Mouse (Mus musculus) left cerebral cortex, postnatal 4 days (tissue): ENCODE measurements at regions not wholly inside any gene's neighbourhood (a gene's known extent, or its start where the extent isn't known, plus 50 kb on each side); places are given as distances from the start of the nearest gene placed in this dataset.
A peak's percentile ranks its signal among the peaks of the same experiment; 100 is the strongest.

Experiments used
- DNase-seq: peaks from one replicate; pipeline ENCODE4 v3.0.0-alpha.2; 2022
- intact Hi-C: fragments of 180-260 bp; cut with DNase I; formaldehyde crosslinking; loops from one replicate; pipeline ENCODE4 v1.15.1; 2025

DNA sequence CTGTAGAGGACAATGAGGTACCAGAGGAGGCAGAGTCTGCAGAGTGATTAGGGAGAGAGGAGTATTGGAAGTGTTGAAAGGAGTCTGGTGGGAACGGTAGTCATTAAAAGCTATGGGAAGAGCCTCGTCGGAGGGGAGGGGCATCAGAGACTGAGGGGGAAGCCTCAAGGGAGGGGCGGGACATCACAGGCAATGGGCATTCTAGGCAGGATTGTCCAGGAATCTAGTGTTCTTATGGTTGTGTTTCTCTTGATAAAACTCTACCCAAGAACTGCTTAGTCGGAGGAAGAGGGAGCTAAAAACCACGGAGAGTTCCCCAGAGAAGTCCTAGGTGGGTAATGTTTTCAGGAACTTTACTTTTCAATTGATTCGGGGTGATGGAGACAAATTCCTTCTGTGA, 90.2 kb downstream of the Sec23ip start:
- no peak for DNase-seq
- intact Hi-C loops = no loop called here

DNA sequence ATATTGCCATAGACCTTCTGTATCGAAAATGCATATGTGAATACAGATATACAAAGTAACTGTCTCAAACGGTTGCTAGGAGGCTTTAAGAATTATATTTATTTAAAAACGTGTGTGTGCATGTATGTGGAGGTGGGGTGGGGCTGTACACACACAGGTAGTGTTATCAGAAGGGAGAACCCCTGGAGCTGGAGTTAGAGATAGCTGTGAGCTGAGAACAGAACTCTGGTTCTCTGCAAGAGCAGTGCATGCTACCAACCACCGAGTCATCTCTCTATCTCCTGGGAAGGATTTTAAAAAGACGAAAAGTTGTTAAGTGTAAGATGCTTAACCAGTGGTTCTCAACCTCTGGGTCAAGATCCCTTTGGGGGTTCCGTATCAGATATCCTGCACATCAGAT, 91.7 kb downstream of the Sec23ip start:
- intact Hi-C loops = no loop called here

DNA sequence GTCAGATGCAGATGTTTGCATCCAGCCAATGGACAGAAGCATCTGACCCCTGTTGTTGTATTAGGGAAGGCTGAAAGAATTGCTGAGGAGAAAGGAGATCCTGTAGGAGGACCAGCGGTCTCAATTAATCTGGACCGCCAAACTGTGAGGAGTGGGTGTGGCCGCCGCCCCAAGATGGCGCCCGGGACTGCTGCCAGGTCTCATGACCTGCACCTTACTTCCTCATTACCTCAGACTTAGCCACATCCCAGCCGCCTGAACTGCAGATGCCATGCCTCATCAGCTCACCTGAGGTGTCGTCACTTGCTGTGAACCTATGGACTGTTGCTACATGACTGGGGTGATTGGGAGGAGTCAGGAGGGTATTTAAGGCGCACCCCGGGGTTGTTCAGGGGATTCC, 97.8 kb downstream of the Sec23ip start:
- DNase-seq = no peak
- intact Hi-C loops = no loop called here

More for the DNA sequence above, 91.7 kb downstream of the Sec23ip start:
- DNase-seq = no peak

DNA sequence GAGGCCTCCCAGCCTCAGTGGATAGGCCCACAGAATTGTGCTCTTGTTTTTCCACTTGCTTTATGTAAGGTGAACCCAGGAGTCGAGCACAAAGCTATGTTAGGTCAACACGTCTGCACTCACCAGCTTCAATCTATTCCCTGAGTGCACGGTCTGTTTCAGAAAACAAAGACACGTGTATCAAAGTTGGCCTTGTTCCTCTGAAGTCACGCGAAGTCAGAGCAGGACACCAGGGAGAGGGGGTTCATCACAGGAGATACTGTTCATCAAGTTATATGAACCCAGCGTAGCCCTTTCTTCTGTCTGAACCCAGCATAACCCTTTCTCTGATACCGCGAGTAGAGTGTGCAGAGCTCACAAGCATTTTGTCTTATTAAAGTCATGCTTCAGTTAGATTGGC, 98.8 kb downstream of the Sec23ip start:
- intact Hi-C loops = no loop called here
- no peak for DNase-seq

DNA sequence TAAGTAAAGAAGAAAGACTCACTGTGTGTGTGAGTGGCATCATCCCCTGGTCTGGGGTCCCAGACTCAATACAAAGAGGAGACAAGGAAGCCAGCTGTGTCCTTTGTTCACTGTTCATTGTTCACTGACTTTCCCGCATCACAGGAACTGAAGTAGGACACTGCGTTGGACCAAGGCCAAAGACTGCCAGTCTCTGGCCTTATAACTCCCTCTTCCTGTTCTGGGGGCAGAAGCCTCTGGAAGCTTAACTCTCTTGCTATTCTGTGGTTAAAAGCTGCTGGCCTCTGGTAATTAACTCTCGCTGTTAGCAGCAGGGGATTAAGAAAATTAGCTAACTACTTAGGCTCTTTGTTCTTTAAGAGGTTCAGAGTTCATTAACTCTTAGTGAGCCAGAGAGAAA, 104.5 kb downstream of the Sec23ip start:
- intact Hi-C loops = no loop called here
- DNase-seq = peak; percentile 10

DNA sequence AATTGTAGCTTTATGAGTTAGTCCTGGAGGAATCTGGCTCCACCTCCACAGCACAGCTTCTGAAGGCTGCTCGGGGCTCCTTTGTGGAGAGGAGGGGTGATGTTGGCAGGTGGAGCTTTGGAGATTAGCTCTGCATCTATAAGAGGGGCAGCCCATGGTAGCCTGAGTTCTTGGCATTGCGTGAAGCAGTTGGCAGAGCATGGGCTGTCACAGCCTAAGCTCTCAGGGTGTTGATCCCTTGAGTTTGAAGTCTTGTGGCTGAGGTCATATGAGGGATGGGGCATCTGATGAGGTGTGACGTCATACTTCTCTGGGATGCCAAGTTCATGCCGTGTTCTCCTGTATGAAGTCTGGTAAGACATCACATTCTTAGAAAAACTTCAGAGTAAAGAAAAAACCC, 109.5 kb downstream of the Sec23ip start:
- intact Hi-C loops = no loop called here

DNA sequence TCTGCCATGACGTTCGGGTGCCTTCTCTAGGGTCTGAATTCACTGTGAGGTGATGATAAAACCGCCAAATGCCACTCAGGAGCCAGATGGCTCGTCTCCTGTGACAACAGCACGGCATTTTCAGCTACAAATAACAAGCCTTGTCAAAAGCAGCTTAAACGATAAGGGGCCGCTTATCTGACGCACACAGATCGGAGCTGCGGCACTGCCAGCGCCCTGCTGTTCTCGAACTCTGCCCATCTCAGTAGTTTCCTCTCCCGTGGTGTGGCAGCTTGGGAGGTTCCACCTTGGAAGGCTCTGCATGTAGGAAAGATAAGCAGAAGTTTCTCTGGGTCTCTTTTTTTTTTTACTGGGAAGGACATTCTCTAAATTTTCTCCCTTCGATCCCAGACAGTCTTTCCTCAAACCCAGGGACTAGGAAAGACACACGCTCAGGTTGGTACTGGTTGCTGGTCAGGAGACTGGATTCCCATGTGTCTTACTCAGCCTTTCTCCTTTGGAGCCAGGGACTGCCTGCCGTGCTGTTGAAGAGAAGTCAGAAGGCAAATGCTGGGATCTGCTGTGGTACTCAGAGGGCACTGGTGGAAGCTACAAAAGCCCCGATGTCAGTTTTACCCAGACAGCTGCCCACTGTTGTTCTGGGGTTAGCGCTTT, 110.1 kb downstream of the Sec23ip start:
- peak; percentile 10 for DNase-seq
- intact Hi-C loops = no loop called here

More for the DNA sequence above, 109.5 kb downstream of the Sec23ip start:
- DNase-seq = peak; percentile 56

DNA sequence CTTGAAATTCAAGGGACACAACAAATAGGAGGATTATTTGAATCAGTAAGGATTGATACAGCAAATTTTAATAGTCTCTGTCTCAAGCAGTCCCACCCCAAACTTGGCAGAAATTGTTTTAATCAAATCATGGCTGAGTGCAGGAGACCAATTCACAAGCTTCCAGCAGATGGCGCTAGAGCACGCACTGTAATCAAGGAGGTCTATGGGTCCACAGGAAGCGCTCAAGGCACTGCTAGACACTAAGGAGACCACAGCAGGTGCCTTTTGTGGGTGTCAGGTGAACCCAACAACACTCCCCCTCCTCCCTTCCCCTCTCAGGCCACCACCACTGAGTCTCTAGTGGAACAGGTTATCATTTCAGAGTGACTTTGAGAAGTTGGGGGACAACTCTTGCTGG, 115.4 kb downstream of the Sec23ip start:
- intact Hi-C loops = loop anchor here (5.0 kb wide), 1 partner anchor 647 kb away; no protein-coding TSS in a partner anchor
- peak; percentile 81 for DNase-seq

DNA sequence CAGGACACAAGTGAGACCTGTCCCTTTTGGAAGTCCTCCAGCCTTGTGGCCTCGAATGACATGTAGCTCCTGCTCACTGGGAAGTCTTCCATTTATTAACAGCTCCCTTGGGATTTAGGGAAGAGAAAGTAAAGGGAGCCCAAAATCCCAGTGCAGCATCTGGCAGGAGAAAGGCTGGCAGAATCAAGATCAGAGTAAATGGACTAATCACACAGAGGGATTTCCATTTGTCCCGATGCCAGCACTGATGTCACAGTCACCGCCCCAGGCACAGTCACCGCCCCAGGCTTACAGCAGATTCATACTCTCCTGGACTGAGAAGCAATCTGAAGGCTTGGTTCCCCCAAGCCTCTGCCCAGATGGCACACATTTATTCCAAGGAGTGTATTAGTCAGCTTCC, 116.0 kb downstream of the Sec23ip start:
- intact Hi-C loops = loop anchor here (5.0 kb wide), 1 partner anchor 647 kb away; no protein-coding TSS in a partner anchor

DNA sequence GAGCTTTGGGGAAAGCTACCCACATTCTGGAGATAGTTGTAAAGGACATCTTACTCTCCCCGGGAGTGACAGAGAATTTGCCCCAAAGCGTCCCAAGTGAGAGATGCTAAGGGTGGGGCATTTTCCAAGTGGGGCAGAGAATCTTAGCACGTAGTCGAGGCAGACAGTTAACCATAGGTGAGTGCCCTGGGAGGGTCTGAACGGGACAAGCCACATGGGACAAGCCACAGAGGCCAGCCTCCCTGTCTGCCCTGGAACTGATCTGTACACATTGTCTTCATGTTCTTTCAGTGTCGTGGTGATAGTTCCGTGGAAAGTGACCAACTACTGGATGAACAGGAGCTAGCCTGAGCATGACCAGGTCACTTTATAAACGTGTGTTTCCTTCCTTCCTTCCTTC, 116.6 kb downstream of the Sec23ip start:
- intact Hi-C loops = loop anchor here (5.0 kb wide), 1 partner anchor 646 kb away; no protein-coding TSS in a partner anchor
- DNase-seq = no peak

More for the DNA sequence above, 116.0 kb downstream of the Sec23ip start:
- DNase-seq = peak; percentile 79

DNA sequence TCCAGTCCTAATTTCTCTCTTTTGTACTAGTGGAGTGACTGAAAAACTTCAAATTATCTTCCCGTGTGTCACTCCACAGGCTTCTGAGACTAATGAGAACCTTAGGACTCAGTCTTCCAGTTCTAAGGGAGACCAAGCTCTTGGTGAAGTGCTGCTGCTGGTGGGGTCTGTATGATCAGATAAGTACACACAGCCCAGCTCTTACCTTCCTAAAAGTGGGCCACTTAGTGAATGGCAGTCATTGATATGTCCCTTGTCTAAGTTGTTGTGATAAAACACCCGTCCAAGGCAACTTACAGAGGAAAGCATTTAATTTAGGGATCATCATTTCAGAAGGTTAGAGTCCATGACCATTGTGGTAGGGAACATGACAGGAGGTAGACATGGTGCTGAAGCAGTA, 124.1 kb downstream of the Sec23ip start:
- intact Hi-C loops = no loop called here

DNA sequence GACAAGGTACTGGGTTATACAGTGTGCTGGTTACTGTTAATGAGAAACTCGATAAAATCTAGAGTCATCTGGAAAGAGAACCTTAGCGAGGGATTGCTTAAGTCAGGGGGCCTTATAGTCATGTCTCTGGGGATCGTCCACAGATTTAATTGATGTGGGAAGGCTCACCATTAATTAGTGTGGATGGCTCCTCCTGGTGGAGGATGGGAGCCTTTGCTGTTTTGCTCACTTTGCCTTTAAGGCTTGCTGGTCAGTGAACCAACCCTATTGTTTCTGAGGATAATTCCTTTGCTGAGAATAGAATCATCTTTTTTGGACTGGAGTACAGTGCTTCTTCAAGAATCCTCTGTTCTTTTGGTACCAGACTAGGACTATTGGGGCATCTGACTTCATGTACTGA, 139.3 kb downstream of the Sec23ip start:
- intact Hi-C loops = no loop called here
- no peak for DNase-seq

More for the DNA sequence above, 124.1 kb downstream of the Sec23ip start:
- DNase-seq = no peak

DNA sequence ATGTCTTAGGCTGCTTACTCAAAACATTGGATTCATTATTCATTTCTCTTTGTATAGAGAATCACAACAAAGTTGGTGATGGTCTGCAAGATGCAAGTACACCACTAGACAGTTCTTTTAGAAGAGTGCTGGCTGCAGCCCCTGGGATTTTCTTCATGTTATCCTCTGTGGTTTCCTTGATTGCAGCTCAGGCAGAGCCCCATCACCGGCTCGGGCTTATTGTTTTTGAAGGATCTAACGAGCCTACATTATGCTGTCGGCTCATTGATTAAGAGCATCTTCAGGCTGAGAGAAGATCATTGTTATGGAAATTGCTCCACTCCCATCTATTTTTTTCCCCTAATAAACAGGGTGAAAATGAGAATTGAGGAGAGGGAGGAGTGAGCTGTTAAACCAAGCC, 140.8 kb downstream of the Sec23ip start:
- intact Hi-C loops = no loop called here
- DNase-seq = no peak

DNA sequence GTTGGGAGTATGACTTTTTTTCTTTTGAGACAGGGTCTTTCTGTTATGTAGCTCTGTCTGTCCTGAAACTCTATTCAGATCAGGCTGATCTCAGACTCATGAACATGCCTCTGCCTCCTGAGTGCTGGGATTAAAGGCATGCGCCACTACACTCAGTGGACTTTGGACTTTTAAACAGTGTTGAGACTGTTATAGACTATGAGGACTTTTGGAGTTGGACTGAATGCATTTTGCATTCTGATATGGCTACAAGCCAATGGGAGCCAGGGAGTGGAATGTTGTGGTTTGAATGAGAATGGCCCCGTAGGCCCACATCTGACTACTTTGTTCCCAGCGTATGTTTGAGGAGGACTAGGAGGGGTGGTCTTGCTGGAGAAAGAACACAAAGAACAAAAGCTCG, 165.4 kb downstream of the Sec23ip start:
- intact Hi-C loops = no loop called here
- no peak for DNase-seq

DNA sequence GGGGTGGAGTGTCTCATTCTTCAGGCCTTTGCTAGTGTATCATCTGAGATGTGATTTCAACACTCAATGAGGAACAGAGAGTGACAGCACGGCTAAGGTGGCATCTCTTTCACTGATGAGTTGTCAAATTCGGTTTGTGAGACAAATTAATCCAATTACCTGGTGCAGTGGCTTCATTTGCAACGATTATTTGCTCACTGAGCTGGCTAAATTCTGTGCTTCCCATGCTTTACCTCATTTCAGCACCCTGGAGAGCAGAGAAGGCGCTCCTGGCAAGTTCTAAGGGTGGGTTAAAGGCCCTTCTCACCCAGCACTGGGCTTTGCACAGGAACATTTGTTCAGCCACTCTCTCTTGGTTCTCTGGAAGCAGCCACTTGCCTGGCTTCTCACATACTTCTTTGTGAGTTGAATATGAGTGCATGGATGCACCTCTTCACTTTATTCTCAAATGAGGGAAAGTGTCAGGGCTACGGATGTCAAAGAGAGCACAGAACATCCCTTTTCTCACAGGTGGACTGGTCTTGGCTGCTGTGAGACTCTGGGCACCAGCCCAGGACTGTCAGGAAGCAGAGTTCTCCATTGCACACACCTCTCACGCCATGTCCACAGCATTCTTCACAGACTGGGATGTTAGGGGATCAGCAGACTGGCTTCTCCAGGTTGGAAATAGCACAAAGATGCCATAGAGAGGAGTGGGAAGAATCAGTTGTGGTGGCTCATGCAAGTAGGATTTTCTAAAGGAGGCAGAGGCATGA, 193.4 kb downstream of the Sec23ip start:
- DNase-seq = peak; percentile 24
- intact Hi-C loops = no loop called here

DNA sequence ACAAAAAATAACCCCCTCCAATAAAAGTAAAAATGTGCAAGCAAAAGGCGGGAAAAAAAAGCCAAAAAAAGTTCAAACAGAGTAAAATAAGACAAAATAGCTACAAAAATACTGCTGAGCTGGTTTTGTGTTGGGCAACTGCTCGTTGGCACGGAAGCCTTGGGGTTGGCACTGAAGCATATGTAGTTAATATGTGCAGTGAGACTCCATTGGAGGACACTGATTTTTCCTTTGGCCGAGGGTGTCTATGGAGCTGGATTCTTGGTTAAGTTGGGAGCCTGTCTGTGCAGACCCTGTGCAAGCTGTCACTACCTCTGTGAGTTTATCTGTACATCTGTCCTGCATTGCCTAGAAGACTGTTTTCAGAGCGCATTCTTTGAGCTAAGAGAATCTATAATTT, 215.8 kb downstream of the Sec23ip start:
- DNase-seq = peak; percentile 52
- intact Hi-C loops = no loop called here

DNA sequence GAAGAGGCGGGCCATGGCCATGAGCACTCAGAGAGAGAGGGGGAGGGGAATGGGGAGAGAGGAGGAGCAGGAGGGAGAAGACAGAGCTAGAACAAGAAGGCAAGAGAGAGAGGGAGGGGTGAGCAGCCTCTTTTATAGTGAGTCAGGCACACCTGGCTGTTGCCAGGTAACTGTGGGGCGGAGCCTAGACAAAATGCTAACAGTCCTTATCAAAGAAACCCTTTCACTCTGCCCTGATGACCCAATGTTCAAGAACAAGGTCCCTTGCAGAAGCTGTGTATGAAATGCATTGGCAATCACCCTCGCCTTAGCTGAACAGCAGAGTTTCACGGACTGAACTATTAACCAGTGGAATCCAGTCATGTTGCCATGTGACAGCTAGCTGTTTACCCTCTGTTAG, 235.2 kb downstream of the Sec23ip start:
- intact Hi-C loops = no loop called here
- no peak for DNase-seq

DNA sequence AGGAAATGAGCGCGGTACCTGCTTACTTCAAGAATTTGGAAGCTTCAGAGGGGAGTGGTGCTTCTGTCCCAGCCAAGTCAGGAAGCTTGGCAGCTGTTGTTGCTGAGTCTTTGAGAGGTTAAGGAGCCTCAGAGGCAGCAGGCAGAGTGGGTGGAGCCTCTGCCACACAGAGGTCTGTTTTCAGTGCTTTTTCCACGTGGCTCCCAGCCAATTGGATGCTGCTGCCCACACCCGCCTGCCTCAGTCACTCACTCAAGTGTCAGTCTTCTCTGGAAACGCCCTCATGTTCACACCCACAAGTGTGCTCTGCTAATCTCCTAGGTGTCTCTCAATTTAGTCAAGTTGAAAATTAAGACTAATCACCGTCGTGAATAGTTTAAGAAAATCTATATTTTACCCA, 236.1 kb downstream of the Sec23ip start:
- DNase-seq = peak; percentile 16
- intact Hi-C loops = no loop called here

DNA sequence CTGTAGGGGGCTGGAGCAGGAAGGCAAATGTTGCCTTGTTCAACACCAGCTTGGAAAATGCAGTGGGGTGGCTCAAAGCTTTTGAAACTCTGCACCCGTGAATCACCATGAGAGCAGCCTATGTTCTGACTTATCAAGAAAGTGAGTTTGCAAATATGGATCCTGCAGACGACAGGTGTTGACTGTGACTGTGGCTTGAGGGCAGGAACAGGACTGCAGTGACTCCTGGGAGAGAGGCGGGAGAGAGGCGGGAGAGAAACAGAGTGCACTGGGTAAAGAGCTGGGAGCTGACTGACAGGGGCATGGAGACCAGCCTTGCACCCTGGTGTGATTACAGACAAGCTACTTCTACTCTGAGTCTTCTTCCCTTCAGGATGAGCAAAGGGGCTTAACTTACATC, 254.0 kb downstream of the Sec23ip start:
- intact Hi-C loops = no loop called here
- no peak for DNase-seq

DNA sequence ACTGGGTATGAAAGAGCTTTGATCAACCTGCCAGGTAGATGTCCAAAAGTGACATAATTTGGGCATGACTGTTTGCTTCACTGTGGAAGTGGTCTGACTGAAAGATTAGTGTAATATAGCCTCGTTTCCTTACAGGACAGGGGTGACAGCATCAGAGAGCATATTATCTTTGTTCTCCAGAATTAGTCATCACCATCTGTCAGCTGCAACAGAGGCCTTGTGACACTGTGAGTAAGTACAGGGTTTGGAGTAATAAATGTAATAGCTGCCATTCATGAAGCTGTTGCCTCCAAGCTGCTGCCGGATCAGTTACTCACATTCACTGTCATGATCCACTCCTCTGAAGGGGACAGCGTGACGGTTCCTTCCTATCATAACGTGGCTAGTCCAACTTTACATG, 254.4 kb upstream of the Plpp4 start:
- DNase-seq = no peak
- intact Hi-C loops = no loop called here

DNA sequence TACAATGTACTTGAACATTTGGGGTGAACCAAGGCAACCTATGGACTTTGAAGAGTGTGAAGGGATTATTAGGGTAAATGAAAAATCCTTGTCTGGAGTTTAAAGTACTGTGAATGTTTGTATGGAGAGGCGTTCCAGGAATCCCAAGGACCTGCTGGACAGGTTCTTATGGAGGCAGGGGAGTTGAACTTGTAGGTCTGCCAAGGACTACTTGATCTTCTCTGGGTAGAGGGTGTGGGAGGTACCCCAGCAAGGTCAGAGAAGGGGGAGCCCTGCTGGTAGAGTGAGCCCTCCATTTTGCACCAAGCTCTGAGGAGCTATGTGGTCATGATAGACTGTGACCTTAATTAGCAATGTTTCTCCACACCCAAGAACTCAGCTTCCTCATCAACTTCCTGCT, 253.7 kb upstream of the Plpp4 start:
- intact Hi-C loops = no loop called here
- no peak for DNase-seq

DNA sequence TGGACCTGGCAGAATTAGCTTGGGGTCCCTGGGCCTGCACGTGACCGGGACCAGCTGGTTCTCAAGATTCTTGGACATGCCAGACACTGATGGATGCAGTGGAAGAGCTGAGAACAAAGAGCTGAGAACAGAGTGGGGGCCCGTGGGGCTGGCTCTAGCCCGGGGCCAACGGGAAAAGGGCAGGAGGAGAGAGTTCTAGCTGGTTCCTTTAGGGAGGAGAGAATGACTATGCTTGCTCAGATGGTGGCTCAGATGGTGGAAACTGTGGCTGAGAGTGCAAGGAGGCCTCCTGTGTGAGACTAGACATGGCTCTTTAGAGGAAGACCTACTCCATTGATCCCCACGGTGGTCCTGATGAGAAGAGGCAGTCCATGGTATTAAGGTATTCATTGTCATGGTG, 240.5 kb upstream of the Plpp4 start:
- no peak for DNase-seq
- intact Hi-C loops = no loop called here
